Mouse (Mus musculus): Measurements from ENCODE around the gene Jdp2.
A peak's percentile ranks its signal among the peaks of the same experiment; 100 is the strongest.

Gene Jdp2

DNA sequence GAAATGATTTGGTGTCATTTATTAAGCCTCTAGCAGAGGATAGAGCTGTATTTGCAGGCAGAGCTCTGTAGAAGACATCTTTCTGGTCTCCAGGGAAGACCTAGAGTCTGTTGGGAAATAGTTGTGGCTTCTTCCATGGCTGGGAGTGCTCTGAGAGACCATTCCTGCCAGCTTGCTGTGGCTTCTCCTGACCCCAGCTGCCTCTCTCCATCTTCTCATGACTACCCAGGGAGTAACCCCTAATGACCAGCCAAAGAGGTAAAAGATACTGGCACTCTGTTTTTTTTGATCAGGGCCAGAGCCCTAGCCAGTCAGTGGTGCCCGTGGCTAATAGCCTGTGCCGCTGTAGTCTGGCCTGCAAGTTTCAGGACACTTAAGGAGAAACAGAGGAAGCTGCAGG is 3.3 kb downstream of the Jdp2 start:
- DNase-seq = no peak

DNA sequence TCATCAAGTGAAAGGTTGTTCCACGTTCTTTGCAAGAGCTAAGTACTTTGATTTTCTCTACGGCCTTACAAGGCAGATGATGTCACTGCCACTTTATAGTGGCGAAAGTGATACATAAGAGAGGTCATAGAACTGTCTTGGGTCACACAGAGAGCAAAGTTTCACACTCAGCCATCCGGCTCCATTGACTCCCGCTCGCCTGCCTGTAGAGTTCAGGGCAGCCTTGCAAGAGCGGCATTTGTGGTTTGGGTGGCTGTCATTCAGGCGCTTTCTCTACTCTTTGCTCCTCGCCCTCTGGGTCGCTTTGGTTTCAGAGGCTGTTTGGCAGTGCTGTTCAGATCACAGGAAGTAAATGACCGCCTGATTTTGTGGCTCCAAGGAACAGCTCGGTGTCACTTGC is 4.0 kb downstream of the Jdp2 start:
- DNase-seq = no peak

DNA sequence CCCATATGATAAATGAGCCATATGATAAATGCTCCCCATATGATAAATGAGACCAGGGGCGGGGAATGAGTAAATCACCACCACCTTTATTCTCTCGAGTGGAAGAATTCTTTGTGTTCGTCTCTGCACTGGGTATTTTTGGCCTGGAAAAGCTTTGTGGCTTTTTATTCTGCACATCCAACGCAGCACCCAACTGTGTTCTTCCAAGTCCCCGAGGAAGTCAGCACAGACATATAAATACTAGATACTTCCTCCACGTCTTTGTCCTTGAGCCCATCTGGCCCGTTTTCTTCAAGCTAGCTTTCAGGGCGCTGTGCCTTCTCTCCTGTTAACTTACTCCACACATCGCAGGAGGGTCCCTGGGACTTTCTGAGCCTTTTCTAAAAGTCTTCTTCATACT is 4.9 kb downstream of the Jdp2 start:
- DNase-seq = no peak

DNA sequence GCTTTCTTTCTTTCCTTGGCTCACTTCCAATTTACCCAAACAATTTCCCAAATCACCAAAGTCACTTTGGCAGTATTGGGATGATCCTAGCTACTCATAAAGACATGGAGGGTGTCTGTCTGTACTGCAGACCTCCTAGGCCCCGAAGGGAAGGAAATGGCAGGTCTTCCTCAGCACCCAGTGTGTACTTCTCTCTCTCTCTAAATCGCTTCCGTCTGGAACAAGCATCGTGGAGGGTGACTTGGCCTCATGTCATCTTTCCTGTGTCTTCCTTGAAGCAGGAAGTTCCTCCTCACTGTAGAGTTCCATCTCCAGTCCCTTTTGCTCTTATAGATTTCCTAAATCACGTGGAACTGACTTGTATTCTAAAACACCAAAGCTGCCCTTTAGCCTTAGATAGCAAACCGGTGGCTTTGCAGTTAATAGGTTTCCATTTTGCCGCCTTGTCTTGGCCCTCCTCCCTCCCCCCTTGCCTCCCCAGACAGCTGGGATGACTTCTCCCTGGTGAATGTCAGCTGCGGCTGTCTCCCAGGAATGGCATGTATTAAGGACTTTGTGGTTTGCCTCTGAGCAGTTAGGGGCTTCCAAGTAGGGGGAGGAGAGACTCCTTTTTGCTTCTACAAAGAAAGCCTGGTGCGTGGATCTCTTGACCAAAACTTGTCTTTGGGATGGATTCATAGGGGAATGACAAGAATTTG is 5.6 kb downstream of the Jdp2 start:
- DNase-seq = no peak

DNA sequence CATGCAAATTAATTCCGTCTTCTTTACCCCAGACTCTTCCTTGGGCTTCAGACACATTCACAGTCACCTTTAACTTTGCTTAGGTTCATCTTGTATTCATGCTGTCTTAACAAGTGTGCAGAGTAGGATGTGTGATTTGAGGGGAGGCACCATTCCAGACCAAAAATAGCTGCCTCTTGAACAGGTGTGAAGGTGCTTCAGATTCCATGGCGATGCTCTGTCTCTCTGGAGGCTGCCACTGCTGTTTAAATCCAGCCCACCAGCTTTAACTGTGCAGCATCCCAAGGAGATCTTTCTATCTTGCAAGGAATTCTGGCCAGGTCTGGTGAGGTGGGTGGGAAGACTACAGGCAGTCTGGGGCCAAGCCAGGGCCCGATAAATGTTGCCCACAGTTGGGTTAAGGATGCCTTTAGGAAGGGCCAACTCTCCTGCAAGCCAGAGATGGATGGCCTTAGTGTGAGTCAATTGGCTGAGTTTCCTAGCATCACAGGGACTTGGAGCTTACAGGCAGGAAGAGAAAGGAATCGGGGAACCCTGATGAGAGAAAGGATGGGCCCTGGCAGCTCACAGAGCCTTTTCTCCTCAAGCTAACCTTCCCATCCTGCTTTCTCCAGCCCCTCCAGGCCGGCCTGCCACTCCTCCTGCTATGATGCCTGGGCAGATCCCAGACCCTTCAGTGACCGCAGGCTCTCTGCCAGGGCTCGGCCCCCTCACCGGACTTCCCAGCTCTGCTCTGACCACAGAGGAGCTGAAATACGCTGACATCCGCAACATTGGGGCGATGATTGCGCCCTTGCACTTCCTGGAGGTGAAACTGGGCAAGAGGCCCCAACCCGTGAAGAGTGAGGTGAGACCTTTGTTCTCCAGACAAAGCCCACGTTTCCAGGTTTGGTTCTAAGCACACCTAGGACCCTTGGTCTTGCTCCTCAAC is 9.0 kb downstream of the Jdp2 start:
- peak; percentile 48 to 67 for DNase-seq

DNA sequence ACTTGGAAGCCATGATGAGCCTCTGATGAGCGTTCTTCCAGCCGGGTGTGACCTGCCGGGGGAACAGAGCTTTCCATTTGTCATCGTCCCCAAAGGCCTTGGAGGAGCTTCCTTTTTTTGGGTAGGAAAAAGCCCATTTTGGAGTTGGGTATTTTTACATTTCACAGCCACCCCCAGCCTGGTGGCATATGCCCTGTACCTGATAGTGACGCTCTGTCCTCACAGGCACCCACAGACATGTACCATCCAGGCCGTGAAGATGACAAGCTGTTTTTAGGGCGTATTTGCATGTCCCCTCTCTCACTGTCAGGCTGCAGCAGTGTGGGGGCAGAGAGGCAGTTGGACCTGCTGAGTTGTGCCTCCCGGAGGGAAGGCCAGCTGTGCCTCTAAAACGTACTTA is 11.3 kb downstream of the Jdp2 start:
- DNase-seq = no peak

DNA sequence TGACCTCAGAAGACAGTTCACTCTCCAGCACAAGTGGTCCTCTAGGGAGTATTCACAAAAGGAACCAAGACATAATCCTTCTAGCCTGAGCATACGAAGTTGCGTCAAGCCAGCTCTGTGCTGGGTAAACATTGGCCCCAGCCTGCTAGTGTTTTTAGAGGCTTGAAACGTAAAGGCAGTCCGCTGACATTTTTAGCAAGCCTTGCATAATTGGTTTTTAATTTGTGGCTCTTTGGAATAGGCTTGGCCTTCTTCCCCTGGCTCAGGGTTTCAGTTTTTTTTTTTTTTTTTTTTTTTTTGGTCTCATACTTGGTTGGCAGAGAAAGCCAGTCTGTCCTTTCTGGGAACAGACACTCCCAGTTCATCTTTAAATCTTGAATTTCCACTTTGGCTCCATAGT is 15.3 kb downstream of the Jdp2 start:
- no peak for DNase-seq

DNA sequence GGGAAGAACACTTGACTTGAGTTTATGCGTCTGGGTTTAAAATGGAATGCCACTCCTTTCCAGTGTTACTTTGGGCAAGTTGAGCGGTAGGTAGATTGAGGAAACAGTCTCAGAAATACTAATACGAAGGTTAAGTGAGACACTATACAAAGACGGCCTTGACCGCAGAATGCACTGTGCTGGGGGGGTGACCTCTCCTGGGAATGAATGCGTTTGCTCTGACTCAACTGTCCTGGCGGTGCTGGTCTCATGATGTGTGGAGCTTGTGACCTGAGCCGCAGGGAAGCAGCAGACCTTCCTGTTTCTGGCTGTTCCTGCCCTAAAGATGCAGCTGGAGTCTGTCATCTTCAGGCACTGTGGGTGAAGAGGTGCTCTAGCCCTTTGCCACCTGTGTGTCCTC is 16.7 kb downstream of the Jdp2 start:
- DNase-seq = no peak

DNA sequence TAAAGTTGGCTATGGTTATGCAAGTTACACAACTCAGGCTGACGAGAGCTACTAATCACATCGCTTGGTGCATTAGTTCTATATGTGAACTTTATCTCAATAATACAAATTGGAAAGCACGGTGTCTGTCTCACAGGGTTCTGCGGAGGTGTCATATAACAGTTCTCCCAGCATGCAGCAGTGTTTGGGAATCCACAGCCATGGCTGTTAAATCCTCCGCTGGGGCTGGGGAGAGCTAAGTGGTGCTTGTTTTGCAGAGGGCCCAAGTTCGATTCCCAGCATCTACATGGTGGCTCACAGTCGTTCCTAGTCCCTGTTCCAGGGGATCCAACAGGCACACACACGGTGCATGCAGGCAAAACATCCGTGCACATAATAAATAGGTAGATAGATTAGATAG is 19.1 kb downstream of the Jdp2 start:
- no peak for DNase-seq

DNA sequence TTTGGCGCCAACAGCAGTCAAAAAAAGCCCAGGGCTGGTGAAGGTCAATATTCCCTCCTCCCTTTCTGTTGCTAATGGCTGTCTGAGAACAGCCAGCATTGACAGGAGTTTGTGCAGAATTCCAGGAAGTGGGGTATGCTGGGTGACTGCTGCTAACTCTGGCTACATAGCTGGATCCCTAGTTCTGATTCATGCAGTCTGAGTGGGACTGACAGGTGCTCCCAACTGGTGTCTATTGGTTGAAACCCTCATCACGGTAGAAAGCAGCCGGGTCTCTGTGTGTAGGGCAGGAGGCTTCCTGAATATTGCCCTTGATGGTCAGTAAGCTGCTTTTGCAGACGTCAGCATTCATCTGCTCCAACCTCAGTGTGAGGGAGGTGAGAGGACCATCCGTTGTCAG is 19.6 kb downstream of the Jdp2 start:
- no peak for DNase-seq

DNA sequence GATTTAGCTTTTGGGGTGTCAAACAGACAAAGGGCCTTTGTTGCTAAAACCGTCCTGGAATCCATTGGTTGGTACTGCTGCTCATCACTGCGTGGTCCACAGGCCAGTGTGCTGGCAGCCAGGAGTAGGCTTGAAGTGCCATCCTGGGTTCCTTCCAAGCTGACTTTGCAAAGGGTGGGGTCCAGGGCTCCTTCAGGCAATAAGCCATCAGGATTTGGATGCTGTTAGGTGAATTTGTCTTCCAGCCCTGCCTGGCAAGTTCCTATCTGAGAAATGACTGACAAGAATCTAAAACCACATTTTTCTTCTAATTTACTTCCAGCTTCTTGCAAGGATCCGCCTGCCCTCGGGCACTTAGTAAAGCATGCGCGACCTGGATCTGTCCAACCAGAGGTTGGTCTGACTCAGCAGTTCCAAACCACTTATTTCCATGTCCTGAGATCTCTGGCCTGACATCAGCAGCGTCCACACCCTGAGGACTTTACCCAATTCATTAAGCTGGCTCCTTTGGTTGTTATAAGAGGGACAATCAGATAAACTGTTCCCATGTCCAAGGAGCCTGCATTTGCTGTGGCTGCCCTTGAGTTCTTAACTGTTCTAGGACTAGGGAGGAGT is 20.6 kb downstream of the Jdp2 start:
- DNase-seq = peak; percentile 86 to 88

DNA sequence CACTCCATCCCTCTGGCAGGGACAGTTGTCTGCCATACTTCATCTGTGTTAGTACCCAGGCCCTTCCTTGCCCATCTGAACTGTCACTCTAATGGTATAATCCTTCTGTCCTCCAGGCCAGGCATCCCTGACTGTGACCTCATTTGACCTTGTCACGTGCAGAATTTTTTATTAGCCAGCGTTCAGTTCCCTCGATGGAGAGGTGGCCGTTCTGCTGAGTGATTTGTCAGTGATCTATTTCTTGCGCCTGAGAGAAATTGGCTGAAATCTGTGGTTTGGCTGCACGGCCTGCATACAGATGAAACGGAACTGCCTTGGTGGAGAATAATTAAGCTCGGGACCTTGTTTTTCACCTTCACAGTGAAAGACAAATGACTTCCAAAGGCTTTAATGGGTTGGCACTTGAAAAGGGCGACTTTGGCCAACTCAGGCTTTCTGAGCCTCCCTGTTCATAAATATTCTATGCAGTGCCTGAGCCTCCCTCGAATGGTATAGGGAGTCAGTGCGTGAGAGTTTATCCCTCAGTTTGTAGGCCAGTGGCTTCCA is 21.1 kb downstream of the Jdp2 start:
- peak; percentile 62 to 66 for DNase-seq

DNA sequence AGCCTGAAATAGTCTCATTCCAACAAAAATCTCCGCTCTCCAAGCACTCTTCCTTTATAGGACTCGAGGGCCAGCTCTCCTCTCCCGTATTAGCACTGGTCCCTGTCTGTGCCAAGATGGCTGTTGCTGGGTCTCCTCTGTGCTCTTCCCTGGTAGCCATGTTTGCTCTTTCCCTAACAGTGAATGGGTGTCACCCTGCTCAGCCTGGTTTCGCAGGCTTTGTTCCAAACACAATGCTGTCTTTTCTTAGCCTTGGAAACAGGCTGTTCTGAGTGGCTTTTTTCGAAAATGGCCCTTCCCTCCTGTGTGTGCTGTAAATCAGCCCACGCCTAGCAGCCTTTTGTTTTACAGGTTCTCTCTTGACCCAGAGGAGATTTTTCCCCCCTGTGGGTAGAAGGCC is 22.2 kb downstream of the Jdp2 start:
- DNase-seq = no peak

DNA sequence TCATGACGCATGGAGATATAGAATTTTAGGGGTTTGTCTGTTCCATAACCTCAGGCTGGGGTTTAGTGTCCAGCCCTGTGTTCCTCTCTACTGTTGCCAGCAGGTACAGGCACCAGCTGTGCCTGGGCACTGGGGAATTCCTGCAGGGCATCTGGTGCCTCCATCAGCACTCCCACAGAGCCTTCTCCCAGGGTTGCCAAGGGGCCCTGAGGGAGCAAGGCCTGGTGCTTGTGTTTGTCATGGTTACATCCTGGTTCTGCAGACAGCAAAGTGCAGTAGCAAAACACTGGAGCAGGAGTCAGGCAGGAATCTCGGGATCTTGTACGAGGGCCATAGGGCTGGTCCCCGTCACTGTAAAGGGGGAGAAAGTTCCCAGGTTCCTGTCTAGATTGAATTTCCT is 22.8 kb downstream of the Jdp2 start:
- peak in 1 of 2 experiments; percentile 37 for DNase-seq

DNA sequence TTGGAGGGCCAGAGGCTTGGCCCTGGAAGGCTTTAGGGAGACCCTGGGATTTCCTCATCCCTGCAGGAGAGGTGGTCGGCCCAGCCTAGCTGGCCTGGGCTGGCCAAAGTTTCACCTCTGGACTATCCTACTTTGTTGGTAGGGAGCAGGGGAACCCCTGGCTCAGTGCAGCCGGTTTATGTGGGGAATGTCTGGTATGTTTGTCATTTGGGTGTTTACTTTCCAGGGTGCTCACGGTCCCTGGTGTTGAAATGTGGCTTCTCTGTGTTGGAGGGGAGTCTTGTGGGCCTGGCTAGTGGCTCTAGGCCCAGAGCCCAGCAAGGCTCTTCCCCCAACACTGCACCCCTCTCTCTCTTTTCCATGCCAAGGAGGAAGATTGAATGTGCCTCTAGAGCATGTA is 24.9 kb downstream of the Jdp2 start:
- no peak for DNase-seq

DNA sequence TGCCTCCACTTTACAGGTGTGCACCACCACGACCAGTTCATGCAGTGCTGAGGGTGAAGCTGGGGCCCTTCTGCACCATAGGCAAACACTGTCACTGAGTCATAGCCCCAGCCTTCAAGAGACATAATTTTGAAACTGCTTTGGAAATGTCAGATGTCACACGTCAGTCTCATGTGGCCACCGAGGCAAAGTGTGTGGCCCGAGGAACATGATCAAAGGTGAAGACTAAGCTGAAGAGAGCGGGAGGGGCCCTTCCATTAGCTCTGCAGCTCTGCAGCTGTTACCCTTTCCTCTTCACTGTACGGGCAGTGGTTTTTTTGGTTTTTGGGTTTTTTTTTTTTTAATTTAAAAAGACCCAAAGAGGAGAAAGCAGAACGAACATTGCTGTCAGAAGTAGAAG is 25.8 kb downstream of the Jdp2 start:
- no peak for DNase-seq

DNA sequence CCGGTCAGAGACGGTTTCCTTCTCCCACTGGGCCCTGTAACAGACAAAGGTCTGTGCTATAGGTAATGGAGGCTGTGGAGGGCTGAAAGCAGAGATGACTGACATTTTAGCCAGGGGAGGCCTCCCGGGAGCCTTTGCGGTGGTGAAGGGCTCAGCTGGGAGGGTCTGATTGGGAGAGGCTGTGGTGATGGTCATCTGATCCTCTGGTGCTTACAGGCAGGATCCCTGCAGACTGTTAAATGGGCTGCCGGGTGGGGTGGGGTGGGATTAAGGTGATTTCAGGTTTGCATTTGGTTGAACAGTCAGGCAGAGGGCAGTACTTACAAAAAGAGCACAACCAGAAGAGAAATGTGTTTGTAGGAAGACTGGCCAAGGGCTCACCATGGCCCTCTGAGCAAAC is 27.0 kb downstream of the Jdp2 start:
- DNase-seq = no peak

DNA sequence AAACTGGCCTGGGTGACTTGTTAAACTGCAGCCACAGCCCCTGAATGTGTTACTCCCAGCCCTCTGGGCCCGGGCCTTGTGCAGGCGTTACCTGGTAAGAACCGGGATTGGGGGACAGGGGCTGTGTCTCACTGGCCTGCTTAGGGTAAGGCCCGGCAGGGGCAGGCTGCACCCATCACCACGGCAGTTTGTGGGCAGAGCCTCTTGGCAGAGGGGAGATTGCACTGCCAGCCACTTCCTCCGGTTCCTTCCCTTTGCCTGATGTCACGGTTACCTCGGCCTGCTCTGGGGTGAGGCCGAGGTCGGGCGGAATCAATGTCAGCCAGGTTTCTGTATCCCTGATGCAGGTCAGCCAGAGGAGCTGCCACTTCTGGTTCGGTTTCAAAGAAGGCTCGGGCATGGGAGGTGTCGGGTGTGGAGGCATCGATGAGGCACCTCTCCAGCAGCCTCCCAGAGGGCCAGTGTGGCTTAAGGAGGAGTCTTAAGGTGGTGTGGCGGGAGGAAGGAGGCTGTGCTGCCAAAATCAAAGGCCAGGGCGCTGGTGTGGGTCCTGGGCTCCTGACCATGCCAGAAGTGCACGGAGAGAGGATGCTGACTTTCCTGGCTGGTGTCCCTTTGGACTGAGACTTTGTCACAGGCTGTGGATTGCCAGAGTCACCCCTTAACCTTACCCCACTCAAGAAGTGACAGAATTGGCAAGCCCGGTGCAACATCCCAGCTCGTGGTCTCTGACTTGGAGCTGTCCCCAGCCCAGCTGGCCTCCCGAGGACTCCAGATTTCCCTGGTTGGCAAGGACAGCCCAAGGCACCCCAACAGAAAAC is 31.0 kb downstream of the Jdp2 start:
- DNase-seq = peak; percentile 42 to 64

DNA sequence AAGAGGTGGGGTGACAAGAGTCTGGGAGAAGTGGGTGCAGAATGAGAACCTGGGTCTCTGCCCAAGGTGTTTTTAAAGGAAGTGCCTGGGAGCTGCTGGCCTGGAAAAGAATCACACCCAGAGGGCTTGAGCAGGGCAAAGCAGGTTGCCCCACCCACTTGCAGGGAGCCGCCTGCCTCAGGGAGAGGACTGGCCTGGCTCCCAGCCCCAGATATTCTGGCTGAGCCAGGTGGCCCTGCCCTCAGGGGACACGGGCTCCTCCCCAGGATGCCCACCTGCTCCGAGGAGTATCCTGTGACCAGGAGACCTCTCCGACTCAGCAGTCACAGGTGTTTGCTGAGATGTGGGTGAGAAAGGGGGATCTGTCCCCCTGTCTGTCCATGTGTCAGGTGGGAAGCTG is 32.4 kb downstream of the Jdp2 start:
- DNase-seq = peak in 1 of 2 experiments; percentile 31

DNA sequence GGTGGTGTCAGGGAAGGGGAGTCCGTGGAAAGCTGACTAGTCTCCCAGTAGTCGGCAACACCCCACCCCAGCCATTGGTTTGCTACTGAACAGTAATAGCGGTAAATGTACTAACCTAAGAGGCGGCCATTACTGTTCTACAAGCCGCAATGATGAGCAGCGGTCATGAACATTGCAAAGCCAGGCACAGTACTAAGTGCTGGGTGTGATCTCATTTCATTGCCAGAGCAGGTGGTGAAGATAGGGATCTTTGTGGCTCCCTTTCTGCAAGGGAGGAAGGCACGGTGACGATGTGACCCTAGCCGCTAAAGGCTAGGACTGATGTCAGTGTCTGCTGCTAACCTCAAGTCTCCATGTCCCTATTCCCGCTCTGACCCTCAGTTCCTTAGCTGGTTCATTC is 33.5 kb downstream of the Jdp2 start:
- DNase-seq = no peak

DNA sequence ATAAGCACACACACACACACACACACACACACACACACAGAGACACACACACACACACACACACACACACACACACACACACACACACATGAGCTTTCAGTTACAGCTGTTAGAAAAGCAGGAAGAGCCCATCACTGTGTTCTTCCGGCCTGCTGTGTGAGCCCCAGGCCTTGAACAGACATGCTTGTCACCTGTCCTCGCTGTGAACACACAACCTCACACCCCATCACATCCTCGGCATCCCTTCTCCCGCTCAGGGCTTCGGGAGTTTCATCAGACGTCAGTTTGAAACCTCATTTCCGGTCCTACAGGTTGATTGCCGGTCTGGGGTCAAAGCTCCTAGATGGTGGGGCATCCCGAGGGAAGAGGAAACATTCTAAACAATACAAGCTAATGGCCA is 39.1 kb downstream of the Jdp2 start:
- no peak for DNase-seq

DNA sequence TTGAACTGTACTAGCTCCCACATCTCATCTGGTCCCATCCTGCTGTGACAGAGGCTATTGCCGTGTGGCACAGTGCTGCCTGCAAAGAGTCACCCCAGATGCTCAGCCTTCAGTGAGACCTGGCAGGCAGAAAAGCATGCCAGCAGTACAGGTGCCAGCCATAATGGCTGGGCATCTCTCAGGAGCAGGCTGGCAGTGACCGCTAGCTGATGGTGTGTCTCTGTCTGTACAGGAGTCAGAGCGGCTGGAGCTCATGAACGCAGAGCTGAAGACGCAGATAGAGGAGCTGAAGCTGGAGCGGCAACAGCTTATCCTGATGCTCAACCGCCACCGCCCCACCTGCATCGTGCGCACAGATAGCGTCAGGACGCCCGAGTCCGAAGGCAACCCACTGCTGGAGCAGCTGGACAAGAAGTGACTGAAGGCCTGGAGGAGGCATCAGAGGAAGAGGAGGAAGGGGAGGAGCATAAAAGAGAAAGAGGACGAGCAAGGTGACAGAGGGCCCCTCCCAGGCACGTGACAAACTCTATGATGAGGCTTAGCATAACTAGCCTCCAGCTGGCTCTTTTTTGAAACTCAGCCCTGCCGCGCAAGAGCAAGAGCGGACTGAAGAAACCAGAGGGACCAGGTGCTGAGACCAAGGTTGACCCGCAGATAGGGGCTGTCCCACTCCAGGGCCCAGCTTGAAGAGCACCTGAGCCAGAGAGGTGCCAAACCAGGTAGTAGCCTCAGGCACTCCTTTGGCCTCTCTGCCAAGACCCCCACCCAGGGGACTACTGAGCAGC is 39.9 kb downstream of the Jdp2 start:
- DNase-seq = peak; percentile 50 to 52
